Mouse (Mus musculus) limb, embryonic 12.5 days (tissue): ENCODE measurements around the gene Fry. TPM values are rescaled to one million over a fixed set of nuclear protein-coding genes. Genes with fewer than 3 reads are reported as not detected.

Experiments used
- ATAC-seq: fragments of 200-750 bp; cut with Nextera tagmentation; 2 replicates; pipeline ENCODE4 v1.8.0; 2017; ENCODE audit warnings: low read depth, moderate TSS enrichment; ENCODE audit not compliant: insufficient number of reproducible peaks, insufficient read depth, low FRiP score, low TSS enrichment
- H3K27ac ChIP-seq: fragments of 300-500 bp; sonication (generic); 2 replicates; pipeline ENCODE4 v1.5.1; 2016; ENCODE audit warnings: mild to moderate bottlenecking, moderate library complexity
- H3K27me3 ChIP-seq: fragments of 300-500 bp; sonication (generic); 2 replicates; pipeline ENCODE4 v1.6.1; 2016; ENCODE audit warnings: mild to moderate bottlenecking, moderate library complexity
- H3K36me3 ChIP-seq: fragments of 300-500 bp; sonication (generic); 2 replicates; pipeline ENCODE4 v1.6.1; 2016; ENCODE audit warnings: mild to moderate bottlenecking, moderate library complexity
- H3K4me1 ChIP-seq: fragments of 300-500 bp; sonication (generic); replicated peaks from 2 replicates; pipeline ENCODE4 v1.6.1; 2016
- H3K4me2 ChIP-seq: fragments of 300-500 bp; sonication (generic); 2 replicates; pipeline ENCODE4 v1.6.1; 2016; ENCODE audit warnings: mild to moderate bottlenecking, moderate library complexity
- H3K4me3 ChIP-seq: fragments of 300-500 bp; sonication (generic); replicated peaks from 2 replicates; pipeline ENCODE4 v1.5.1; 2016; ENCODE audit warnings: mild to moderate bottlenecking
- H3K9ac ChIP-seq: fragments of 300-500 bp; sonication (generic); replicated peaks from 2 replicates; pipeline ENCODE4 v1.6.1; 2016; ENCODE audit warnings: mild to moderate bottlenecking, moderate library complexity
- H3K9me3 ChIP-seq: fragments of 300-500 bp; sonication (generic); 2 replicates; pipeline ENCODE4 v1.6.1; 2016; ENCODE audit warnings: mild to moderate bottlenecking, moderate library complexity
- WGBS: fragments of 180-500 bp; shearing (Covaris S2); methylation state at CpG from one replicate; pipeline ENCODE4 v1.1.7; 2016; 5-methylcytosine and 5-hydroxymethylcytosine counted together
- polyA plus RNA-seq: library from polyadenylated mRNA; unstranded; fragments of >200 nt; fragmentation: Nextera tagmentation; extraction: Ambion mirVana; gene quantifications from 2 replicates; pipeline ENCODE4 v1.2.1, GENCODE M21; 2016

Gene Fry
- polyA plus RNA-seq, 1 experiment from 2014 or later: 7.3 TPM

DNA sequence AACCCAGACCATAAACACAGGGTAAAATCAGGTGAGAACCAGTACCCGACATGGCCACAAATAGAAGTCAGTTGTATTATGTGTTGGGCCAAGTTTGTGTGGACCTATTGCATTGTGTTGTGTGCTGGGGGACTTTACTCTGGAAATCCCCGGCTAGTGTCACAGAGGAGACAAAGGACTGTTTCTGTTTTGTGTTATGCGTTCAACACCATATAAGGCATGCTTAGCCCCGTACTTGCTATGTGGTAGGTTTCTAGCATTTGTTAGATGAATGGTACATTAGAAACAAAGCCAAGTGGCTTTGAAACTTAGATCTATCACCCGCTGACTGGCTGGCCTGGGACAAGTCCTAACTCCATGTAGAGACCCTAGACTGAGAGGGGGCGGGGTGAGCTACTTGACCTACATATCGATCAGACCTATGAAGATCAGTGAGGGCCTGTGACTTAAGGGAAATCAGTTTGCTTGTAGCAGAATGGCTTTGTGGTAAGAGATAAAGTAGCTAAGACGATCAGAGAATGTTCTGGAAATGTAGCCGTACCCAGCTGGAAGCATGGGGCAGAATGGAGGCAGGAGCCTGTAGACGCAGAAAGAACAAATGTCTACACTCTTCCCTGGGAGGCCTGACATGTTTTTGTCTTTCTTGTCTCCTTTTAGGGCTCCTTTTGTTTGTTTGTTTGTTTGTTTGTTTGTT, 105.2 kb downstream of the Fry start:
- Histone ChIP-seq H3K9me3 (no peaks in the 10 kb centered on the region), H3K9ac (no peak overlapping the region), H3K27ac (no peak overlapping the region)

GRCm38 (mm10) chr5:150229086-150229485, 110.6 kb downstream of the Fry start:
- ATAC-seq: no peak
- Histone ChIP-seq H3K27me3 (no peaks in the 10 kb centered on the region), H3K4me2 (no peak overlapping the region), H3K36me3 (no peaks in the 10 kb centered on the region), H3K9me3 (peaks cover 4% of the 10 kb centered on the region), H3K27ac (no peak overlapping the region), H3K9ac (no peak overlapping the region), H3K4me3 (no peak overlapping the region), H3K4me1 (no peaks in the 10 kb centered on the region; the same call in 1 of the 2 replicates)
- 64% methylated on average over 5 of the region's 5 CpGs for WGBS

More for the DNA sequence above, 105.2 kb downstream of the Fry start:
- 91% methylated on average over 10 of the region's 10 CpGs for WGBS
- Histone ChIP-seq H3K4me1 (no peaks in the 10 kb centered on the region), H3K27me3 (no peaks in the 10 kb centered on the region), H3K4me2 (no peak overlapping the region), H3K4me3 (no peak overlapping the region), H3K36me3 (no peaks in the 10 kb centered on the region)
- no peak for ATAC-seq

DNA sequence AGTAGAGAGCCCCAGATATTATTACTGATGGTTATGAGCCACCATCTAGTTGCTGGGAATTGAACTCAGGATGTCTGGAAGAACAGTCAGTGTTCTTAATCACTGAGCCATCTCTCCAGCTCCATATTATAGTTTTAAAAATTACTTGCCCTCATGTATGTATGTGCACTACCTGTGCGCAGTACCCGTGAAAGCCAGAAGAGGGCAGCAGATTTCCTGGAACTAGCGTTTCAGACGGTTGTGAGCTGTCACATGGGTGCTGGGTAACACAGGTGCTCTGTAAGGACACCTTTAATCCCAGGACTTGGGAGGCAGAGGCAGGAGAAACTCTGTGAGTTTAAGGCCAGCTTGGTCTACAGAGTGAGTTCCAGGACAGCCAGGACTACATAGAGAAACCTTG, 111.3 kb downstream of the Fry start:
- WGBS: 91% methylated on average over 4 of the region's 4 CpGs

GRCm38 (mm10) chr5:150232159-150233150, 114.0 kb downstream of the Fry start:
- WGBS: 49% methylated on average over 16 of the region's 21 CpGs
- no peak overlapping the region for H3K9ac ChIP-seq
- no peaks in the 10 kb centered on the region for H3K36me3 ChIP-seq
- H3K4me3 ChIP-seq: peak overlapping the region; percentile 27
- no peaks in the 10 kb centered on the region; the same call in 1 of the 2 replicates for H3K4me1 ChIP-seq
- no peaks in the 10 kb centered on the region for H3K27me3 ChIP-seq
- H3K9me3 ChIP-seq: peaks cover 7% of the 10 kb centered on the region
- H3K4me2 ChIP-seq: peak overlapping the region; percentile 49
- ATAC-seq: 0 out of 2 replicates have a peak, but pooled peaks have one; percentile 57
- no peak overlapping the region for H3K27ac ChIP-seq

More for the DNA sequence above, 111.3 kb downstream of the Fry start:
- no peak overlapping the region for H3K27ac ChIP-seq
- H3K9me3 ChIP-seq: peaks cover 4% of the 10 kb centered on the region
- no peaks in the 10 kb centered on the region for H3K27me3 ChIP-seq
- no peak for ATAC-seq
- H3K4me3 ChIP-seq: no peak overlapping the region
- H3K36me3 ChIP-seq: no peaks in the 10 kb centered on the region
- H3K9ac ChIP-seq: no peak overlapping the region
- H3K4me2 ChIP-seq: no peak overlapping the region
- no peaks in the 10 kb centered on the region; the same call in 1 of the 2 replicates for H3K4me1 ChIP-seq

DNA sequence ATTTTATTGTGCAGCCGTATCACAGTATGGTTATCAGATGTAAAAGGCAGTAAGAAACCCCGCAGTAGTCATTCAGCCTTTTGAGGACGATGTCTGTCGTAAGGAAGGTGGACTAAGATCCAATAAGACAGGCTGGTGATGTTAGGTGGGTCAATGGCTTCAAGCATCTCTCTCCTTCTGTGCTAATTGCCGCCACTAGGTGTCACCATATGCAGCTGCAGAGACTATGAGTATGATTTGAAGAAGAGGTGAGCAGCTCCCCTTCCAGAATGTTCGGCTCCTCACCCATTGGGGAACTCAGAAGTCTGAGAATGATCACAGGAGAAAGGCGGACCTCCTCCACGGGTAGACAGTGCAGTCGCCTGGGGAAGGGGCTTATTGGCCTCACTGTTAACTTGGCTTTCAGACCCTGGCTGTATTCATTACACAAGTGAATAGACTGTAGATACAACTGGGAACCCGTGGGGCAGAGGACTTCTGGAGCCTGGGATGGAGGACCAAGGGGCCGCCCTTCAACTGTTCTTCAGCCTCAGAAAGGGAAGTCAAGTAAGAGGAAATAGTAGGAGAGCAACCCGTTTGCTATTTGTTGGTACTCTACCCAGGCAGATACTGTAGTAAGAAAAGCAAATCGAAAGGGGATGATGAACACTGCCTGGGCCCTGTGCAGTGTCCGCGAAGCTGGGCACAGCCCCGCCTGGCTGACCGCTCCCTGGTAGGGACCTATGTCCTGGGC, 114.9 kb downstream of the Fry start:
- peaks cover 7% of the 10 kb centered on the region for H3K9me3 ChIP-seq
- H3K4me2 ChIP-seq: peak overlapping the region; percentile 49
- no peak overlapping the region for H3K4me3 ChIP-seq
- H3K4me1 ChIP-seq: no peaks in the 10 kb centered on the region; the same call in 1 of the 2 replicates
- no peaks in the 10 kb centered on the region for H3K36me3 ChIP-seq
- no peak overlapping the region for H3K9ac ChIP-seq
- H3K27me3 ChIP-seq: no peaks in the 10 kb centered on the region
- 62% methylated on average over 17 of the region's 17 CpGs for WGBS
- no peak overlapping the region for H3K27ac ChIP-seq
- peak; percentile 49; the same call in 1 of the 2 replicates for ATAC-seq

DNA sequence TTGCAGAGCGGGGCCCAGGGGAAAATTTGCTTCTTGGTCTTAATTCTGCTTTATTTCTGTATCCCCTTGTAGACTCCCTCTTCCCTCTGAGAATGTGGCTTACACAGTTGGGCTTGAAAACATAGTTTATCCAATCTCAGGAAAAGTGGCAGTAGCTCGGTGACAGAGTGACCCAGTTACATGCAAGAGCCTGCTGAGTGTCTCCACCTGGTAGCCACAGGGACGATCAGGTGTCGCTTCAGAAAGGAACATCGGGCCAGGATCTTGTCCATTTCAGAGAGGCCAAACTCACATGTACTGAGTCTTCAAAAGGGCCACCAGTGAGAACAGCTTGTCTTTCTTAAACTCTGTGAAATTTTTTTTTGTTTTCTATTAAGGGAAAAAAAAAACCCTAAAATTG, 117.5 kb downstream of the Fry start:
- ATAC-seq: no peak
- no peak overlapping the region for H3K4me3 ChIP-seq
- no peaks in the 10 kb centered on the region for H3K27me3 ChIP-seq
- H3K4me2 ChIP-seq: no peak overlapping the region
- no peak overlapping the region for H3K27ac ChIP-seq
- H3K9me3 ChIP-seq: 0 out of 2 replicates have a peak, but pooled peaks cover 3% of the 10 kb centered on the region
- WGBS: 93% methylated on average over 5 of the region's 5 CpGs
- no peak overlapping the region for H3K9ac ChIP-seq
- no peaks in the 10 kb centered on the region; the same call in 1 of the 2 replicates for H3K4me1 ChIP-seq
- no peaks in the 10 kb centered on the region for H3K36me3 ChIP-seq

DNA sequence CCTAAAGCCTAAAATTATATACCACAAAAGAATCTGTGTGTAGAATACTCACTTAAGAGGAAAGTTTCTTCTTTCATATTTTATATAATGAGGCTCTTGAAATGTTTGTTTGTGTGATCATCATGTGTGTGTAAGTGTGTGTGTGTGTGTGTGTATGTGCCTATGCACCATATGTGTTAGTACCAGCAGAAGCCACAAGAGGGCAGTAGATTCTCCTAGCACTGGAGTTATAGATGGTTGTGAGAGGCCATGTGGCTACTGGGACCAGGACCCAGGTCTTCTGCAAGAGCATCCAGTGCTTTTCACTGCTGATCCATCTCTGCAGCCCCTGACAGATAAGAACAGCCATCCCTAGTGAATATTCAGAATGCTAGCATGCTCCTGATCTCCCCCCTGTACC, 118.2 kb downstream of the Fry start:
- Histone ChIP-seq H3K4me3 (no peak overlapping the region), H3K27me3 (no peaks in the 10 kb centered on the region), H3K4me2 (no peak overlapping the region), H3K4me1 (no peaks in the 10 kb centered on the region; the same call in 1 of the 2 replicates), H3K27ac (no peak overlapping the region), H3K9me3 (0 out of 2 replicates have a peak, but pooled peaks cover 3% of the 10 kb centered on the region), H3K36me3 (no peaks in the 10 kb centered on the region), H3K9ac (no peak overlapping the region)
- no peak for ATAC-seq

DNA sequence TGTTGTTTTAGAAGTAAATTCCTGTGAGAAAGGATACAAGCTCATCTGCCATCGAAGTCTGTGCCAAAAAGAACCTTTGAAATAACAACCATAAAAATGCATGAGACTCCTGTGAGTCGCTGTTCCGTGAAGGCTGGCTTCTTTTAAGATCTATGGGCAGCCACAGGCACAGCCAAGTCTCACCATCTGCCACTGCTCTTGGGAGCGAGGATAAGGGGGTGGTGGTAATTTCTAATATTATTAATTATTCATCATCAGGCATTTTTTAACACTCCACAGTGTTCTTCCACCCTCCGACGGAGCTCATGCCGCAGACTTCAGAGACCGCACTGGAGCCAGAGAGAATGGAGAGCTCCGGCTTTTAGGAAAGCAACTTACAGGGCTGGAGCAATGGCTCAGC, 123.2 kb downstream of the Fry start:
- no peak overlapping the region for H3K9ac ChIP-seq
- H3K36me3 ChIP-seq: no peaks in the 10 kb centered on the region
- WGBS: 91% methylated on average over 9 of the region's 9 CpGs
- no peaks in the 10 kb centered on the region for H3K27me3 ChIP-seq
- no peak overlapping the region for H3K27ac ChIP-seq
- peaks cover 7% of the 10 kb centered on the region; the same call in 1 of the 2 replicates for H3K4me1 ChIP-seq
- H3K4me2 ChIP-seq: no peak overlapping the region
- ATAC-seq: no peak
- 0 out of 2 replicates have a peak, but pooled peaks cover 2% of the 10 kb centered on the region for H3K9me3 ChIP-seq
- H3K4me3 ChIP-seq: no peak overlapping the region

- H3K27ac ChIP-seq: no peak overlapping the region
- no peak for ATAC-seq
- no peak overlapping the region for H3K4me3 ChIP-seq
- H3K27me3 ChIP-seq: no peaks in the 10 kb centered on the region
- no peak overlapping the region for H3K4me2 ChIP-seq
- peaks cover 7% of the 10 kb centered on the region; the same call in 1 of the 2 replicates for H3K4me1 ChIP-seq
- no peak overlapping the region for H3K9ac ChIP-seq
- no peaks in the 10 kb centered on the region for H3K9me3 ChIP-seq
- H3K36me3 ChIP-seq: no peaks in the 10 kb centered on the region
- WGBS: 83% methylated on average over 3 of the region's 3 CpGs
These were observed 128.3 kb downstream of the Fry start for GRCm38 (mm10) chr5:150246737-150247136.

GRCm38 (mm10) chr5:150257764-150258163, 139.3 kb downstream of the Fry start:
- Histone ChIP-seq H3K4me3 (no peak overlapping the region), H3K4me1 (peaks cover 23% of the 10 kb centered on the region), H3K27ac (no peak overlapping the region), H3K4me2 (no peak overlapping the region), H3K9ac (no peak overlapping the region), H3K9me3 (no peaks in the 10 kb centered on the region), H3K27me3 (0 out of 2 replicates have a peak, but pooled peaks cover 7% of the 10 kb centered on the region), H3K36me3 (no peaks in the 10 kb centered on the region)
- no peak for ATAC-seq
- WGBS: 85% methylated on average over 7 of the region's 7 CpGs
